ENCODE assay signal across 10 mouse cellular contexts in genomic region chr11:70212896-70213295, GRCm38 (mm10). TPM values are rescaled to one million over a fixed set of nuclear protein-coding genes. Genes with fewer than 3 reads are reported as not detected.
A peak's percentile ranks its signal among the peaks of the same experiment; 100 is the strongest.
DNase-seq lines count a peak whose midpoint lies in the region; ATAC-seq lines count a peak whose summit lies in the region.
"Had no signal": no experiment of that assay in that cellular context is flagged by ENCODE, and none has a peak within 500 bp of the region (broad histone marks: within the 10 kb centered on the region; RNA-seq: fewer than 3 reads in every experiment).

No protein-coding gene starts in this region.

- H3K27me3 ChIP-seq in intestine, embryonic 15.5 days (replicated peaks): peaks cover 29% of the 10 kb centered on the region
- peaks cover 40% of the 10 kb centered on the region for H3K27me3 ChIP-seq in limb, embryonic 11.5 days (ENCODE audit: control insufficient read depth, insufficient read depth, low read length)

- DNase-seq in adrenal gland, adult 18-20 months (ENCODE audit: low spot score in 2 of 2): peak; percentile 56 to 70
- no peak for DNase-seq in adrenal gland, postnatal 4 days (ENCODE audit: low spot score in 2 of 2)
- peak; percentile 44 to 58 for DNase-seq in spleen, postnatal 36 days (ENCODE audit: low spot score in 2 of 2)
- DNase-seq in spleen, adult 12 weeks (ENCODE audit: low spot score): no peak
- peak; percentile 71 for DNase-seq in limb, embryonic 11.5 days (ENCODE audit: low spot score)

- ATAC-seq in common myeloid progenitor, adult 5-6 weeks (replicated peaks; ENCODE audit: low read depth, poor library complexity, severe bottlenecking): peak; percentile 76
- peak; percentile 52 for ATAC-seq in intestine, embryonic 15.5 days
- ATAC-seq in limb, embryonic 11.5 days (ENCODE audit: insufficient number of reproducible peaks, low FRiP score, low TSS enrichment, low read depth): no peak
- ATAC-seq in neutrophil, adult 5-6 weeks (ENCODE audit: extremely low read depth, insufficient number of reproducible peaks, low FRiP score, poor library complexity, severe bottlenecking): peak; percentile 38; the same call in 1 of the 2 replicates

- H3K9me3 ChIP-seq in intestine, embryonic 15.5 days: no peaks in the 10 kb centered on the region
- no peaks in the 10 kb centered on the region for H3K9me3 ChIP-seq in limb, embryonic 11.5 days (ENCODE audit: control insufficient read depth, low read length)
- H3K9me3 ChIP-seq: neural tube, embryonic 13.5 days had no signal

- no peaks in the 10 kb centered on the region for H3K36me3 ChIP-seq in intestine, embryonic 15.5 days
- peaks cover 2% of the 10 kb centered on the region; the same call in 1 of the 2 replicates for H3K36me3 ChIP-seq in limb, embryonic 11.5 days (ENCODE audit: control insufficient read depth, insufficient read depth, low read length)

- no peak overlapping the region for H3K4me3 ChIP-seq in intestine, embryonic 15.5 days (replicated peaks)
- H3K4me3 ChIP-seq in limb, embryonic 11.5 days (ENCODE audit: low read depth, low read length): no peak overlapping the region

- no peak overlapping the region for H3K27ac ChIP-seq in intestine, embryonic 15.5 days
- no peak overlapping the region for H3K27ac ChIP-seq in limb, embryonic 11.5 days (replicated peaks; ENCODE audit: low read depth, low read length)
- H3K27ac ChIP-seq: neural tube, embryonic 13.5 days had no signal

- peak overlapping the region; percentile 80 for H3K4me2 ChIP-seq in intestine, embryonic 15.5 days (replicated peaks)
- no peak overlapping the region for H3K4me2 ChIP-seq in limb, embryonic 11.5 days (ENCODE audit: low read depth, severe bottlenecking)

- no peak overlapping the region for H3K9ac ChIP-seq in intestine, embryonic 15.5 days
- no peak overlapping the region for H3K9ac ChIP-seq in limb, embryonic 11.5 days (ENCODE audit: low read length)

- H3K4me1 ChIP-seq in intestine, embryonic 15.5 days (replicated peaks): peaks cover 21% of the 10 kb centered on the region
- peaks cover 13% of the 10 kb centered on the region; the same call in 1 of the 2 replicates for H3K4me1 ChIP-seq in limb, embryonic 11.5 days (ENCODE audit: control insufficient read depth, insufficient read depth, low read length)

- 8% methylated on average over 9 of the region's 9 CpGs for WGBS in intestine, embryonic 15.5 days
- WGBS in limb, embryonic 11.5 days: 17% methylated on average over 9 of the region's 9 CpGs

RNA-seq across cellular contexts. Expression of gene Slc16a11, which starts 0.3 kb away (rescaled TPM):
- 1 to 10 TPM in 1 of 2 experiments, under 1 TPM in 1; 0.53 to 1.1 TPM for total RNA-seq in adrenal gland, adult 18-20 months (2021)
- 1 to 10 TPM in 1 of 2 experiments, under 1 TPM in 1; 0.71 to 2.9 TPM for total RNA-seq in adrenal gland, postnatal 4 days (2021)
- total RNA-seq in common myeloid progenitor, adult 5-6 weeks (2017): 0.49 and 0.78 TPM in 2 replicates
- 2.9 and 3.7 TPM in 2 replicates for polyA plus RNA-seq in intestine, embryonic 15.5 days (2015; fragmentation: Nextera tagmentation; extraction: Ambion mirVana)
- 0.21 and 0.67 TPM in 2 replicates for polyA plus RNA-seq in limb, embryonic 11.5 days (2014; fragmentation: Nextera tagmentation; extraction: Ambion mirVana)
- 1.4 and 2.7 TPM in 2 replicates for total RNA-seq in neutrophil, adult 5-6 weeks (2017)
- total RNA-seq: gastrocnemius, postnatal 4 days had no signal

RNA-seq across cellular contexts. Expression of gene Slc16a13, which starts 8.0 kb away (rescaled TPM):
- 1 to 10 TPM; 2.4 to 2.9 TPM for total RNA-seq in adrenal gland, adult 18-20 months (2021)
- total RNA-seq in adrenal gland, postnatal 4 days (2021): 10 to 100 TPM in 1 of 2 experiments, 1 to 10 TPM in 1; 6.2 to 10.9 TPM
- total RNA-seq in common myeloid progenitor, adult 5-6 weeks (2017): 4.1 and 4.8 TPM in 2 replicates
- 13.2 and 16.0 TPM in 2 replicates for polyA plus RNA-seq in intestine, embryonic 15.5 days (2015; fragmentation: Nextera tagmentation; extraction: Ambion mirVana)
- polyA plus RNA-seq in limb, embryonic 11.5 days (2014; fragmentation: Nextera tagmentation; extraction: Ambion mirVana): 17.0 and 17.8 TPM in 2 replicates
- total RNA-seq in neutrophil, adult 5-6 weeks (2017): 1.5 and 2.1 TPM in 2 replicates

RNA-seq across cellular contexts. Expression of gene Bcl6b, which starts 16.7 kb away (rescaled TPM):
- 10 to 100 TPM in 1 of 2 experiments, 1 to 10 TPM in 1; 7.4 to 22.5 TPM for total RNA-seq in adrenal gland, adult 18-20 months (2021)
- 10 to 100 TPM; 23.8 to 33.4 TPM for total RNA-seq in adrenal gland, postnatal 4 days (2021)
- total RNA-seq in common myeloid progenitor, adult 5-6 weeks (2017): 0.41 and 0.82 TPM in 2 replicates
- polyA plus RNA-seq in intestine, embryonic 15.5 days (2015; fragmentation: Nextera tagmentation; extraction: Ambion mirVana): 11.1 and 11.9 TPM in 2 replicates
- 7.3 and 7.5 TPM in 2 replicates for polyA plus RNA-seq in limb, embryonic 11.5 days (2014; fragmentation: Nextera tagmentation; extraction: Ambion mirVana)
- 0.12 TPM in 1 of 2 replicates, not detected in the other for total RNA-seq in neutrophil, adult 5-6 weeks (2017)

RNA-seq across cellular contexts. Expression of gene 0610010K14Rik, which starts 24.8 kb away (rescaled TPM):
- total RNA-seq in adrenal gland, adult 18-20 months (2021): 10 to 100 TPM; 33.7 to 37.3 TPM
- total RNA-seq in adrenal gland, postnatal 4 days (2021): 10 to 100 TPM; 70.1 to 72.5 TPM
- 43.5 and 49.9 TPM in 2 replicates for total RNA-seq in common myeloid progenitor, adult 5-6 weeks (2017)
- 133 and 138 TPM in 2 replicates for polyA plus RNA-seq in intestine, embryonic 15.5 days (2015; fragmentation: Nextera tagmentation; extraction: Ambion mirVana)
- polyA plus RNA-seq in limb, embryonic 11.5 days (2014; fragmentation: Nextera tagmentation; extraction: Ambion mirVana): 216 and 218 TPM in 2 replicates
- total RNA-seq in neutrophil, adult 5-6 weeks (2017): 21.9 and 26.8 TPM in 2 replicates

RNA-seq across cellular contexts. Expression of gene Gm21988, which starts 26.7 kb away (rescaled TPM):
- total RNA-seq in adrenal gland, adult 18-20 months (2021): 1 to 10 TPM; 4.3 to 5.3 TPM
- 1 to 10 TPM; 4.5 to 8.1 TPM for total RNA-seq in adrenal gland, postnatal 4 days (2021)
- not detected in 2 replicates for total RNA-seq in common myeloid progenitor, adult 5-6 weeks (2017)
- 8.8 and 10.6 TPM in 2 replicates for polyA plus RNA-seq in intestine, embryonic 15.5 days (2015; fragmentation: Nextera tagmentation; extraction: Ambion mirVana)
- 8.2 and 10.5 TPM in 2 replicates for polyA plus RNA-seq in limb, embryonic 11.5 days (2014; fragmentation: Nextera tagmentation; extraction: Ambion mirVana)
- 0.47 and 0.86 TPM in 2 replicates for total RNA-seq in neutrophil, adult 5-6 weeks (2017)

Comparison
In these comparisons a context has a peak if more than half of its experiments do, and no peak if none do; other contexts are left out.
1. DNase-seq: peak in adrenal gland, adult 18-20 months (2 of 2), spleen, postnatal 36 days (2 of 2) and limb, embryonic 11.5 days (single experiment); none in adrenal gland, postnatal 4 days (0 of 2) and spleen, adult 12 weeks (single experiment).